Mouse (Mus musculus) right cerebral cortex, postnatal 25 days (tissue): Measurements from ENCODE around the gene Mucl2.
"Not testable (repeated sequence)": the region's sequence is repeated elsewhere in the genome, so short reads cannot be mapped to it uniquely, and the experiment has no call there.

Source experiments
- DNase-seq: peaks from one replicate; pipeline ENCODE4 v3.0.0; 2022

The Mucl2 gene

DNA sequence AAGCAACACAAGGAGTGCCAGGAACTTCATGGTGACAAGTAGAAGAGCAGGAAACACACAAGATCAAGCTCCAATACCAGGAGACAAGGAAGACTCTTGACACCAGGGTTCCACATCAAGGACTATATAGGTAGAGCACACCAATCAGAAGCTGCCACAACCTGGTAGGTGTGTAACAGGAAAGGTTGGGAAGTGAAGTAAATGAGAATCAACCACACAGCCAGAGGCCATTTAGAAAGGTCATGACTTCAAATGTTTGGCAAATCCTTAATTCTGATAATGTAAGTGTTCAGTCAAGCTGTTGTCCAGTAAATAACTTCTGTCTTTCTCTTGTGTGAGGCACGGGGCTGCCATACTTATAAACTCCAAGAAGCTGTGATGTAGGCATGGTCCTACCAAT, at the start of gene Mucl2:
Mucl2 (minus strand) TSS at position 101 of the 400 bp plus-strand sequence.
- DNase-seq = no peak

DNA sequence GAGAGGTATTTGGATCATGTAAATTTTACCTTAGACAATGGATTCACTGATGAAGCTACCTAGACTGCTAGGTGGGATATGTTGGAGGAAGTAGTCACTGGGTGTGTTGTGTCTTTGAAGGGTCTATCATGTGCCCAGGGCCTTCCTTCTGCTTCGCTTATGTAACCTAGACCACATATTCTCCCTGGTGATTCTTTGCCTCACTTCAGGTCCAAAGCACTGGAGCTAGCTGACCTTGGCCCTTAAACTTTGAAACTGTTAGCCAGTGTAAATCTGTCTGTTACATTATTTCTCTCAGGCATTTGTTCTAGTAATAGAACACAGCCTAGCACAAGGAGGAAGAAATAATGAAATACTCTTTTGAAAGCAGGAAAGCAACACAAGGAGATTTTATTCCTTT, 13.9 kb upstream of the Mucl2 start:
- DNase-seq = not testable (repeated sequence)
